Mouse (Mus musculus): ENCODE data around the gene Usp22. TPM values are rescaled to one million over a fixed set of nuclear protein-coding genes. Genes with fewer than 3 reads are reported as not detected.

The Usp22 gene
- 10 to 100 TPM; 26.2 to 27.6 TPM for total RNA-seq (2021)
- long read RNA-seq, experiment 1, full-length matches to known transcripts: 11 of 16 reads
- long read RNA-seq, experiment 1, partial matches to known transcripts: 0 of 16 reads
- long read RNA-seq, experiment 1, other reads (novel, unspliced or antisense): 5 of 16 reads
- long read RNA-seq, experiment 2, full-length matches to known transcripts: 2 of 4 reads
- long read RNA-seq, experiment 2, partial matches to known transcripts: 0 of 4 reads
- long read RNA-seq, experiment 2, other reads (novel, unspliced or antisense): 2 of 4 reads

- peak; percentile 99 to 100 for DNase-seq
Measured at GRCm38 (mm10) chr11:61174821-61175658, at the start of gene Usp22. Gene Usp22, minus strand, starts transcription at chr11:61175055.

DNA sequence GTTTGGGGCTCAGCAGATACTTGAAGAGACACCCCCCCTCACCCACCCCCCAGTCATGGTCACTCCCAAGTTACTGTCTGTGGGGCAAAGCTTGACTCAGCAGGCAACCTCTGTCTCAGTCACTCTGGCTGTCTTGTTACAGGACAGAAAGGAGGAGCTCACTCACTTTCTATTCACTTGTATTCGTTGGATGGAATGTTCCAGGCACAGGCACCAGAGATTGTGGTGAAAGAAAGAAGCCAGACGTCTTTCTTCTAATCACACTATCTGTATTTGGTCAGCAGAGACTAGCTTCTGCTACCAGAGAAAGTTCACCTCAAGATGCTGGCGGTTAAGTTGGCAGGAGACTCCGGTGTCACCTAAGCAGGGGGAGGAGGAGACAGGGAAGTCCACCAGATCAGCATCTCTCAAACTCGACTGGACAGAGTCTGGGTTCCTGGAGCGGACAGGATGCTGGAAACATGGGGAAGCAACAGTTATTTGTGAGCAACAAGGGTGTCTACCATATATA, 49.4 kb upstream of the Usp22 start:
- peak in 1 of 2 experiments; percentile 26 for DNase-seq

- peak; percentile 54 to 55 for DNase-seq
Measured at GRCm38 (mm10) chr11:61222971-61223745, 48.3 kb upstream of the Usp22 start.

GRCm38 (mm10) chr11:61222007-61222406, 47.2 kb upstream of the Usp22 start:
- DNase-seq: no peak

DNA sequence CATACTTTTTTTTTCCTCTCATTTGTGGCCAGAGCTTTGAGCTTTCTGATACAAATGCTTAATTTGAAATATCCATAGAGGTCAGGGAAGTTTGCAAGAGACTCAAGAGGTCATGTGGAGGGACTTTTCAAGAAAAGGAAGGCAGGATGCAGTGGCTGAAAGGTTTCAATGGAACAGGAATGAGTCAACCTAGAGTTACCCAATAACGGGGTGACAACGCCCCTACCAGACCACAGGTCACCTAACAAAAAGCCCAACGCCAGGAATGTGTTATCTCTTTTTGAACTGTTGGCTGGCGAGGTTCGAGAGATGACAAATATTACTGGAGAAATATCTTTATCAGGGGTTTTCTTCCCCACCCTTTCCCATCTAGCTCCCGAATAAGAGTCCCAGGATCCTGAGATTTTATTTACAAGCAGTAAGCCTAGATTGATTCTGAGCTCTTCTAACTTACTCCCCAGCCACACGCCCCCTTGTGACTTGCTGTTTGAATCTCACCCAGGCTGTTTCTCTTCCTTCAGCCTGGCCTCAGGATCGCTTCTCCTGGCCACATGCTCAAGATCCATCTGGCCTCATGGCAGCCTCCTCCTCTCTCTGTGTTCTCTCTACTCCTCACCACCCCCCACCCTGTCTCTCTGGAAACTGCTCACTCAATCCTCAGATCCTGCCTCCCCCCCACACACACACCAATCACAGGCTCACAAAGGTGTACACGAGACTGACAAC, 45.5 kb upstream of the Usp22 start:
- peak; percentile 27 to 36 for DNase-seq

GRCm38 (mm10) chr11:61215936-61216335, 41.1 kb upstream of the Usp22 start:
- DNase-seq: no peak

DNA sequence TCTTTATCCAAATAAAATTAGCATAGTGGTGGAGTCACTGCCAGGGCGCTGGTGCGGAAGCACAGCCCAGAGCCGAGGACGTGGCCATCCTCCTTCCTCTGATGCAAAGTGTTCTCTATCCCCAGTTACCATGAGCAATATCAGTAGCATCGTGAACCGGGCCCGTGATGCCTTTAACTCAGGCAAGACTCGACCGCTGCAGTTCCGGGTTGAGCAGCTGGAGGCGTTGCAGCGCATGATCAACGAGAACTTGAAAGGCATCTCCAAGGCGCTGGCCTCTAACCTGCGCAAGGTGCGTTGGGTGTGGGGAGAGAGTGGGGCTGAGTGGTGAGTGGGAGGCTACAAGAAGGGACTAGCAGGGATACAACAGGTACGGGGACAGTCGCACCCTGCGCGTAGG, 37.2 kb upstream of the Usp22 start:
- peak in 1 of 2 experiments; percentile 25 for DNase-seq

- DNase-seq: peak; percentile 52 to 54
Measured at GRCm38 (mm10) chr11:61208316-61208715, 33.5 kb upstream of the Usp22 start.

GRCm38 (mm10) chr11:61207487-61208246, 32.8 kb upstream of the Usp22 start, which contains the start of gene Aldh3a1:
Gene Aldh3a1, plus strand, starts transcription at chr11:61207537.
- DNase-seq: peak; percentile 20 to 30

GRCm38 (mm10) chr11:61206136-61206535, 31.3 kb upstream of the Usp22 start:
- DNase-seq: peak in 1 of 2 experiments; percentile 24

- peak; percentile 22 to 35 for DNase-seq
Measured at GRCm38 (mm10) chr11:61205167-61205950, 30.5 kb upstream of the Usp22 start.

GRCm38 (mm10) chr11:61202810-61203209, 28.0 kb upstream of the Usp22 start:
- DNase-seq: no peak

DNA sequence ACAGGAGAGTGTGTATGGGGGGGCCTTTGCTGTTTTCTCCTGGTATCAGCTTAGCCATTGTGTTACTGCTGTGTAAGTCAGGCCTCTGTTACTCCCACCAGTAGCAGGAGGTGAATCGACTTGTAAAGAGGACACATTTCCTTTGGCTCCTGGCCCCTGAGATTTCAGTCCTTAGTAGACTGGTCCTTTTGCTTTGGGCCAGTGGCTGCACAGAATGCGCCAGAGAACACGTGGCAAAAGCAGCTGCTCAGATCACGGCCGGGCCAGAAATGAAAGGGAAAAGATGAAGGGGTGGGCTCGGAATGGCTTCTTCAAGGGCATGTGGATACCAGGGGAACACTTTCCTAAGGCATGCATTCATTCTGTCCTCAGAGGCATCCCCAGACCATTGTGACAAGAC, 27.3 kb upstream of the Usp22 start:
- no peak for DNase-seq

GRCm38 (mm10) chr11:61199620-61200362, 24.9 kb upstream of the Usp22 start:
- DNase-seq: no peak

DNA sequence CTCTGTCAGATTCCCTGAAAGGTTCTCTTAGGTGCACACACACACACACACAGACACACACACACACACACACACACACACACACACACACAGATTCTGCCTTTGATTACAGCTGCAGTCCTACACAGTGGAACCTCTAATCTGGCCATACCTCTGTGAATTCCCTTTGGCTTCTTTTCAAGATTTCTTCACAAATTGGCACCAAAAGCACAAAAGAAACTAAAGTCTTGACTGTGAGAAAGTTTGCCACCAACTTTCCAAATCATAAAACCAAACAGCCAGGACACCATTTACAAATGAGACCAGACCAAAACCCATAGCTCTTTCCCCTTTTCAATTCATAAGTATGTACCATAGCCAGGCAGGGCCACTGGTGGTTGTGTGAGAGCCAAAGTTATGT, 23.1 kb upstream of the Usp22 start:
- no peak for DNase-seq

GRCm38 (mm10) chr11:61196616-61197353, 21.9 kb upstream of the Usp22 start:
- DNase-seq: no peak

- DNase-seq: peak; percentile 82 to 93
Measured at GRCm38 (mm10) chr11:61193392-61193791, 18.5 kb upstream of the Usp22 start.

GRCm38 (mm10) chr11:61192779-61193178, 17.9 kb upstream of the Usp22 start:
- no peak for DNase-seq

Data from heart, adult 18-20 months (tissue).